Mouse (Mus musculus): Measurements from ENCODE around the gene Slc23a3. TPM values are rescaled to one million over a fixed set of nuclear protein-coding genes. Genes with fewer than 3 reads are reported as not detected.
A peak's percentile ranks its signal among the peaks of the same experiment; 100 is the strongest.

Slc23a3 gene
- total RNA-seq, 2 experiments from 2014 or later, result 2.0 to 3.9 TPM

- DNase-seq (ENCODE audit: low spot score in 2 of 2), result no peak
Observed at GRCm38 (mm10) chr1:75140601-75141190, 7.0 kb upstream of the Slc23a3 start.

GRCm38 (mm10) chr1:75138448-75138847 lies 4.8 kb upstream of the Slc23a3 start:
- no peak for DNase-seq (ENCODE audit: low spot score in 2 of 2)

GRCm38 (mm10) chr1:75136730-75137129 lies 3.0 kb upstream of the Slc23a3 start:
- no peak for DNase-seq (ENCODE audit: low spot score in 2 of 2)

GRCm38 (mm10) chr1:75136293-75136692 lies 2.6 kb upstream of the Slc23a3 start:
- no peak for DNase-seq (ENCODE audit: low spot score in 2 of 2)

GRCm38 (mm10) chr1:75128641-75129040 lies 5.0 kb downstream of the Slc23a3 start:
- no peak for DNase-seq (ENCODE audit: low spot score in 2 of 2)

- DNase-seq (ENCODE audit: low spot score in 2 of 2), result no peak
Observed at GRCm38 (mm10) chr1:75125418-75125817, 8.3 kb downstream of the Slc23a3 start.

- peak; percentile 83 to 91 for DNase-seq (ENCODE audit: low spot score in 2 of 2)
Observed at GRCm38 (mm10) chr1:75124346-75125321, 9.1 kb downstream of the Slc23a3 start, which contains the start of gene Nhej1. TSS of gene Nhej1 (minus strand) at chr1:75125200.

GRCm38 (mm10) chr1:75122211-75122610 lies 11.5 kb downstream of the Slc23a3 start:
- no peak for DNase-seq (ENCODE audit: low spot score in 2 of 2)

Other genes starting within 250 kb of the Slc23a3 start
- not detected for gene Fev, start 248.5 kb downstream of the Slc23a3 start, total RNA-seq (2021)
- under 1 TPM in 1 of 2 experiments, not detected in 1; 0.80 TPM for gene Cryba2, start 240.7 kb downstream of the Slc23a3 start, total RNA-seq (2021)
- gene Cfap65, start 198.3 kb downstream of the Slc23a3 start, total RNA-seq (2021), result 1 to 10 TPM; 2.8 to 3.0 TPM
- gene Ihh, start 182.2 kb downstream of the Slc23a3 start, total RNA-seq (2021), result under 1 TPM; 0.30 to 0.72 TPM
- gene Nhej1, start 8.7 kb downstream of the Slc23a3 start, total RNA-seq (2021), result 1 to 10 TPM; 1.8 to 2.4 TPM
- gene Cnppd1, start 8.8 kb upstream of the Slc23a3 start, total RNA-seq (2021), result 10 to 100 TPM; 31.1 to 35.2 TPM
- gene Retreg2, start 8.9 kb upstream of the Slc23a3 start, total RNA-seq (2021), result 100 to 1,000 TPM; 210 to 215 TPM
- gene Zfand2b, start 34.8 kb upstream of the Slc23a3 start, total RNA-seq (2021), result 10 to 100 TPM; 26.3 to 29.1 TPM
- 10 to 100 TPM; 20.4 to 22.2 TPM for gene Abcb6, start 46.5 kb upstream of the Slc23a3 start, total RNA-seq (2021)
- gene Ankzf1, start 58.3 kb upstream of the Slc23a3 start, total RNA-seq (2021), result 10 to 100 TPM; 24.4 to 27.0 TPM
- 100 to 1,000 TPM; 124 to 125 TPM for gene Atg9a, start 58.3 kb upstream of the Slc23a3 start, total RNA-seq (2021)
- gene Glb1l, start 76.9 kb upstream of the Slc23a3 start, total RNA-seq (2021), result 10 to 100 TPM; 10.8 to 12.2 TPM
- 10 to 100 TPM; 86.2 to 89.3 TPM for gene Stk16, start 76.9 kb upstream of the Slc23a3 start, total RNA-seq (2021)
- gene Tuba4a, start 86.0 kb upstream of the Slc23a3 start, total RNA-seq (2021), result 100 to 1,000 TPM; 630 to 703 TPM
- not detected for gene A630095N17Rik, start 98.2 kb upstream of the Slc23a3 start, total RNA-seq (2021)
- gene Dnajb2, start 102.5 kb upstream of the Slc23a3 start, total RNA-seq (2021), result 100 to 1,000 TPM; 107 to 116 TPM
- 100 to 1,000 TPM; 480 to 486 TPM for gene Ptprn, start 130.6 kb upstream of the Slc23a3 start, total RNA-seq (2021)
- gene Resp18, start 144.5 kb upstream of the Slc23a3 start, total RNA-seq (2021), result 100 to 1,000 TPM; 169 to 185 TPM
- 10 to 100 TPM; 56.5 to 57.4 TPM for gene Dnpep, start 184.1 kb upstream of the Slc23a3 start, total RNA-seq (2021)
- gene Des, start 226.4 kb upstream of the Slc23a3 start, total RNA-seq (2021), result under 1 TPM; 0.88 to 0.91 TPM
- 100 to 1,000 TPM; 181 to 191 TPM for gene Speg, start 241.4 kb upstream of the Slc23a3 start, total RNA-seq (2021)

Data from left cerebral cortex, adult 18-20 months (tissue).